Mouse (Mus musculus) WW6 (cell line): ENCODE measurements around the gene Trhr2.
A peak's percentile ranks its signal among the peaks of the same experiment; 100 is the strongest.

Source experiments
- DNase-seq: peaks from one replicate; pipeline ENCODE4 v3.0.0-alpha.2; 2013; ENCODE audit warnings: low read depth, low spot score

Trhr2 gene

DNA sequence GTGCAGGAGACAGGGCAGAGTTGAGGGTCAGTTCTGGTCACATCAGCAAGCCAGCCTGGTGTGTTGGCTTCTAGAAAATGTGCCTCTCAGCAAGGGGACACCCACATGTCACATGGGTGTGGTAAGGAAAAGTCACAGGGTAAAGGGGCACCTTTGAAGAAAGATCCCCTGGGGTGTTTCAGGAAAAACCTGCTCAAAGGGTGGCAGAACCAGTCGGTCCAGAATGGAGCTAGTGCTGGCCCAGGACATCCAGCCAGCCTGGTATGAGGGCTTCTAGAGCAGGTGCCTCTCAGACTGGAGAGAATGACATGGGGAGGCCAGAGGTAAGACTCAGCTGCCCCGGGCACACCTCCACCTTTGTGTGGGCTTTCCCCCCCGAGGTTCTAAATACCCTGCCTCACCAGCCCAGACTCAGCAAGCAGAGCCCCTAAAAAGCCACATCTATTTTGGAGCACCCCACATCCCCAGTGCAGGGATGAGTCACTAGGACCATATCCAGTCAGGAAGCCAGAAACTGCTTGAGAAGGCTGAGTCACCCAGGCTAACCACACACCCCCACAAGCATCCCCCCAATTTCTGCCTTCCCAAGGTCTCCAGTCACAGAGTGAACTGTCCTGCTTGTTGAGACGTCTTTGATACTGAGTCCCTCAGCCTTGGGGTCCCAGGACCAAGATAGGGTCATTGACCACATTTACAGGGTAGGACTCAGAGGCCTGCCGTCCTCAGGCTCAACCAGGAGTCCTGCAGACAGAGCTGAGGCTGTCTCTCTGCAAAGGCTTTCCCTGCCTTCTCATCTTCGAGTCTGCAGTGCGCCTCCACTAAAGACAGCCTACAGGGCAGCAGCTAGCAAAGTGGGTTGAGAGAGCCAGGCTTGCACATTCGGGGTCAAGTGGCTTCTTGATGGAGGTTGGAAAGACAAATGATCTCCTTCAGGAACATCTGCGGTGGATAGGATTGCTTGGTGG is 4.6 kb downstream of the Trhr2 start:
- no peak for DNase-seq

DNA sequence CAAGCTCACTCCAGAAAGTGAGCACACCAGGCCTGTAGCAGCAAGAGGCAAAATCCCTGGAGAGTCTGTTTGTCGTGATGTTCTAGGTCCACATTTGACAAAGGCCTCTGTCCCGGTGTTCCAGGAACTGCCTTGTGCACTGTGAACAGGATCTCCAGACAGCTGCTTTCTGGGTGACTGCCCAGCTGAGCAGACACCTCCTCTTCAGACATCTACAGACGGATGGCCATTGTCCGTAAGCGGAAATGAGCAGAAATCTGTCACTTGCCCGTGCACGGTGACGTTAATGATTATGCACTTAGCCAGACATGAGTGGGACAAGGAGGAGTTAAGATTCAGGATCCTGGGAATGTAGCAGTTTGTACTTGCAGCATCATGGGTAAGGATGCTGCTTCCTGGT is 6.4 kb downstream of the Trhr2 start:
- DNase-seq: no peak

DNA sequence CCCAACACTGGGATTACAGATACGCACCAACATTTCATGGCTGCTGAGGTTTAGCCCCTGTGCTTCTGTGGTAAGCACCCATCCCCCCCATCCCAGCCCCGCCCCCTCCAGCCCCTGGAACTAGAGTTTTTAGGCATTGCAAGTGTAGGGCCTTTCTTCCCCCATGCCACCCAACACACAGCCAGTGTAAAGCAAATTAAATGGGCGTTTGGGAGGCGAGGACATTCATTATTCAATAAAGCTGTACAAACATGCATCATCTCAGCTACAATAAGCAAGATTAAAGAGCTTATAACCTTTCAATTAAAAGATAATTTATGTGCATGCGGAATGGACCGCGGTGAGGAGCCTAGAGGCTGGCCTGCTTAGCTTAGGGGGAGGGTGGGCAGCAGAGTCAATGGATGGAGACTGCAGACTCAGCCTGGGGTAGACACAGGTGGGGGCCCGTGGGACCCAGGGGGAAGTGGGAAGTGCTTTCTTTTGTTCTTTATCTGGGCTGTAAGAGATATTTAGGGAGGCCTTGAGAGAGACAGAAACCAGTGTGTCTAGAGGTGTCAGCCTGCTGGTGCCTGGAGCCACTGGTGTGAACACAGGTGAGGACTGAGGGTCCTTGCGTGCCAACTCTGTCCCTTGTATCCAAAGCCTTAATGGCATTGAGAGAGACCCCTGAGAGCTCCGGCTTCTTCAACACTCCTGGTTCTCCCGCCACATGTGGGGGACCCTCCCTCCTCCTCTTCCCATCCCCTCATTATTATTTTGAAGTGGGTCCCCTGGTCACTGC is 10.0 kb downstream of the Trhr2 start:
- DNase-seq: no peak

DNA sequence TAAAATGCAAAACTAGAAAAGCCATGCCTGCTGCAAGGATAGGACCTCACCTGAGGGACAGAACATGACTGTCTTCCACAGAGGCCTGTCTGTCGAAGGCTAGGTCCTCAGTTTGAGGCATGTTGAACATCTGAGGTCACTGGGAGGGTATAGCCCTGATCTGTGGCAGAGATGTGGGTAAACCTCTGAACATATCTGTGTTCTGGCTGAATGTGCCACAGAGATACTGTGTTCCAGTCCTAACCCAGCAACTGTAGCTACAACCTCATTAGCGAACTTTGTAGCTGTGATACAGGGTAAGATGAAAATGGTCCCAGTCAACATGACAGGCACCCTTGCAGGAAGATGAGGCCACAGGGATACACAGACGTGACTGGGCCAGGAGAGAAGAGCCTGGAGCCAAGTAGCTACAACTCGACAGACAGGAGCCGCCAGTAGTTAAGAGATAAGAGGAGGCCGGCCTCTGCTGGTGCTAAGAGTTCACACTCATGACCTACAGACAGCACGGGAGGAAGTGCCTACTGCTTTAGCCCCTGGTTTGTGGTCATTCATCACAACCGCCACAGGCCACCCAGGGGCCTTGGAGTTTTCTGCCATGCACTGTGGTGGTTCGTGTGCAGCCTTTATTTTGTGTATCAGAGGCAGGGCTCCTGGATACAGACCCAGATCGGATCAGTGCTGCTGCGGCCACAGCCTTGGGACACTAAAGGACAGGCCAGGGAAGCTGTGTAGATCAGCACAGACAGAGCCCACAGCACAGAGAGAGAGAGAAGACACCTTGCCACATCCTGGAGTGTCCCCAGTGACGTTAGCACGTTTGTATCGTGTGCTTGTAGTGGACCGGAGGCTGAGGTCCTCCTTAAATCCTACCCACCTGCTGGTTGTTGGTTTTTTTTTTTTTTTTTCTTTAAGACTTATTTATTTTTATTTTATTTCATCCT is 10.9 kb downstream of the Trhr2 start:
- no peak for DNase-seq

DNA sequence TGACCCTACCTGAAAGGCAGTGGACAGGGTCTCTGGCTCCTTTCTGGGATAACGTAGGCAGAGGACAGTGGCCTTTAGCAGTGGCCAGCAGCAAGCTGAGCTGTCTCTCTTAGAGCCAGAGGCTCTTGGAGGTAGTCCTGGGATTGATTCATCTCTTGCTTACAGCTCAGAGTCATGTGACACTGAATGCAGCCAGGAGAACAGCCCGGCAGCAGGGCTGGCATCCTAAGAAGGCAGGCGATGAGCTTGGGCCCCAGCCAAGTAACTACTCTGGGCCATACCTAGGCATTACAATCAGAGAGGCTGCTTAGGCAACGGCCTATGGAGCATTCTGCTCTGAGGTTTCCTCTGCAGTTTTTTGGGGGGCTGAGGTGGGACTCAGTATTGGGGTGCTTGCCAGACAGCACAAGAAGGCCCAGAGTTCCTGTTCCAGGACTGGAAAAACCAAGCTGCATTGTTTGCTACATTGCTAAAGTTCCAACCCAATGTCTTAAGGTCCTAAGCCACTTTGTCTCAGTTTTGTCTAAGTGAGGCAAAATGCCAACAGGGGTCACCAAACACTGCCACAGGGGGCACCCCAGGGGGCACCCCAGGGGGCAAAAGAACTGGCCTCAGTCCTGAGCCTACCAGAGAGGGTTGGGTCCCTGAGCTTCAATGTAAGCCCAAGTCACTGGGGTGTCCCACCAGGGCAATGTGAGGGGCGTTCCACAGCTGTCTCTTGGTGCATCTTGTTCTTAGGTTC is 12.6 kb downstream of the Trhr2 start:
- no peak for DNase-seq

DNA sequence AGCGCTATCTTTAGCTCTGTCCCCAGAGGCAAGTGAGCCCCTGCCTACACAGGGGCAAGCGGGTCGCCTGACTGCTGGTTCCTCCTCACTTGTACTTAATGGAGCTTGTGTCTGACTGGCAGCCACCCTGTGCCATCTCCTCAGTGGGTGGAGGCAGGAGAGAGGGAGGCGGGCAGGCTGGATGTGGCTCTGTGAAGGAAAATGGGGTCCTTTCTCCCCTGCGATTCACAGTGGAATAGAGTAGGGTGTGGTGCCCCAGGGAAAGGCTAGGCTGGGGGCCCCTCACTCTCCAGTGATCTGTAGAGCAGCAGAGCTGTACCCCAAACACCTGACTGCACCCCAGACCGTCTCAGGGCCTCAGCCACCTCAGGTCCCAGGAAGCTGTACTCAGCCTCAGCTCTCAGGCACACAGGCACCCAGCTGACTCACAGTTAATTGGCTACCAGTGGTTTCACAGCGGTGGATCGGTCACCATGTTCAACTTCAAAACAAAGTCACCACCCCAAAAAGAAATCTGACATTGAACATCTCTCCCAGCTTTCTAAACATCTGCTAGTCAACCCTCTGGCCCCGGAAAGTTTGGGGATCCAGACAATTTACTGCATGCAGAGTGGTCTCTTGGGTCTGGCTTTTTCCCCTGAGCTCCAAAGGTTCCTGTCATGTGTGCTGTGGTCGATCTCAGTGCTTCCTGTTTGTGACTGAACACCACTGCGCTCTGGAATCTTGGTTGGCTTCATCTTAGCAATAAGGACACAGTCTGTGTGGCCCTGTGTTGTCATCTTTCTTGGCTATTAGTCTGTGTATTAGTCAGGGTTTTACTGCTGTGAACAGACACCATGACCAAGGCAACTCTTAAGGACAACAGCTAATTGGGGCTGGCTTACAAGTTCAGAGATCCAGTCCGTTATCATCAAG is 15.1 kb downstream of the Trhr2 start:
- no peak for DNase-seq

DNA sequence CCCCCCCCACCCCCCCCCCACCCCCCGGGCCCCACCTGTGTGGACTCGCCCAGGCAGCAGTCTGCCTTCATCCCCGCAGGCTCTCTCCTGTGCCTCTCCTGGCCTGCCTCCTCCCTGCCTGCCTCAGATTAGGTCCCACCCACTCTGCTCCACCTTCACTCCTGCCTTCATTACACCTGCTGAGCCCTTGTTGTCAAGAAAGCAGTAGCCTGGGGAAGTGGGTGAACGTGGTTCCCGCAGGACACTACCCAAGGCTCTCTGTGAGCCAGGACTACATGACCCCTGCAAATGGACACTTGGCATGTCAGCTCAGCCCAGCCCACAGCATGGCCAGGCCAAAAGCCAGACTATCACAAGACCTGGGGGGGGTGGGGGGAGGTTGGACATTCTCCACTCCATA is 16.3 kb downstream of the Trhr2 start:
- DNase-seq: no peak

DNA sequence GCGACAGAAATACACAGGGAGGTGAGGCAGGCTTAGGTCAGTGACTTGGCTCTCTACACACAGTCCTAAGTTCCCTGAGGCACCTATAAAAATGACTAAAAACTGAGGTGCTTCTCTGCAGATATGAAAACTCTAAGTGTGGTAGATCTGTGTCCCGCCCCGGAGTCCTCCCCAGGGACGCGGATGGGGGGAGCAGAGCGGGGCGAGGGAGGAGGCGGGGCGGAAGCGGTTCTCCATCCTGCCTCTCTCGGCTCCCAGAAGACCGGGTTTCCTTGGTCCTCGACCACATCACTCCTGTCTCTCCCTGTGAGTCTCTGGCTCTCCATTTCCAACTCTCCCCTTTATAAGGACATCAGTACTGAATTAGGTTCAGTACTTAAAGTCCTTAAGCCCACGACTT is 16.8 kb downstream of the Trhr2 start:
- DNase-seq: no peak

DNA sequence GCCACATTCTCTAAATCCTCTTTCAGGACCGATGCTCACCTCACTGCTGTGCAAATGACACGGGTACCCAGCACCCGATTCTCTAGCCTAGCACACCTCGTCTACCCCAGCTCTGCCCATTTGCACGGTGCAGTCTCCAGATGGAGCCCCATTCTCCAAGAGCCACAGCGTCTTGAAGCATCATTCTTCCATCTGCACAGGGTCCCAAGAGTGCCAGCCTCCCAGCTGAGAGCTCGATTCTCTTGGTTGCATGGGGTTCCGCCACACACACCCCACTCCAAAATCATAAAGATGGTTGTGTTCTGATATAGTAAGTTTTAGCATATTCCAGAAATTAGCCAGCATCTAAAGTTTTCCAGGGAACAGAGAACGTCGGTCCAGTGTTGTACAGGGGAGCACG is 17.2 kb downstream of the Trhr2 start:
- no peak for DNase-seq

DNA sequence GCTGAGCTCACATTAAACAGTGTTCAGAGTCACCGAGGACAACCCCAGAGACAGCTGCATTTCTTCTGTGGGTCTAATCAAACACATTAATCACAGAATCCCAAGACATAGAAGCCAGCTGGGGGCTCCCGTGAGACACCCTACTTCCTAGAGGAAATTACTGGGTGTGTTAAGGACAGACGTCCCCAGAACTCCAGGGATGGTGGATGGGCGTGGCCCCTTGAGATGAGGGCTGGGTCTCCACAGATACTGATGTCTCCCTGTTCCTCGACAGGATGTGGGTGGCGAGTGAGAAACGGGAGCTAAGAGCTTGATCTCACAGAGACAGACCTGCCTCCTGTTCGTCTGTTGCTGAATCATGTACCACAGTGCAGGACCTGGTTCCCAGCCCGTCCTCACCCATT is 17.7 kb downstream of the Trhr2 start:
- no peak for DNase-seq

DNA sequence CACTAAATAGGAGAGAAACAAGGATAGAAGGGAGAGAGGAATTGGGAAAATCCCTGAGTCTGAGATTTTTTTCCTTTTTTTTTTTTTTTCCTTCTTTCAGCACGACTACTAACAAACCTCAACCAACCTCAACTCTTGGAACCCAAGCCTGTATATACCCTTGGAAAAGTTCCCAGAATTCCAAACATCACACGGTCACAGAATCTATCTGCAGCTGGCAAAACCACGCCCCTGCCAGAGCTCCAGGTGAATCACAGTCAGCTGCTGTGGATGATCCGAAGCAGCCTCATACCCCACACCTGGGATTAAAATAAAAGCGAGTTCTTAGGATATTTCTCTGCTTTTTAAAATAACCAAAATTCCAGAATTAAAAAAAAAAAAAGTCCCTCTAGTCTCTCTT is 18.2 kb downstream of the Trhr2 start:
- DNase-seq: no peak

DNA sequence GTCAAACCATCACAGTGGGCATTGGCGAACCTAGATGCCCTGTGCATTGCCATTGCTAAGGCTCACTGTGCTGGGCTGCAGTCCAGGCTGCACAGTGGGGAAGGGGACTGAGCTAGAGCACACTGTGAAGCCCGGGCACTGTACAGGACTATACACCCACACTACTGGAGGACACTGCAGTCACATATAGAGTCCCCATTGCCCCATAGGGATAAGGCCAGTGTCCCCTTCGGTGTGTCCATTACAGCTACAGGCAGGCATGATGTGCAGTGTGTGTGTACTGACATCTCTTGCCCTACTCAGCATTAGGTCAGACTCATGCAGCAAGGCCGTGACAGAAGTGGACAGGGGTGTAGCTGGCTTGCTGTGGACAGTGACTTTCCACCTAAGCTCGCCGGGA is 18.8 kb downstream of the Trhr2 start:
- DNase-seq: no peak

DNA sequence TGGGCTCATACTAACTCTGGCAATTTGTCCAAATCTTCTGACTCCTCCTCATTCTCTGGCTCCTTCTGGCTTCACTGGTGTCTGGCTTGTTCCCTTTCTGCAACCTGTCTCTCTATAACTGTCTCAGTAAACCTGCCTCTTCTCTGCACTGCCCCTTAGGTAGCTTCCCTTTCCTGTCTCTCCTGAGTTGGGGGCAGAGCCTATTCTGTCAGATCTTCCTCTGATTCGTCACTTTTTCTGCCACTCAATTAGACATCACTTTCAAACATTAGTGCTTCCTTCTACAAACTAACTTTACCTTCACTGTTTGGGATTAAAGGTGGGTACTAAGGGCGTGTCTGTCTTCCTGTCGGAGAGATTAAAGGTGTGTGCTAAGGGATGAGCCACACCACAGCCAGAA is 19.8 kb downstream of the Trhr2 start:
- no peak for DNase-seq

DNA sequence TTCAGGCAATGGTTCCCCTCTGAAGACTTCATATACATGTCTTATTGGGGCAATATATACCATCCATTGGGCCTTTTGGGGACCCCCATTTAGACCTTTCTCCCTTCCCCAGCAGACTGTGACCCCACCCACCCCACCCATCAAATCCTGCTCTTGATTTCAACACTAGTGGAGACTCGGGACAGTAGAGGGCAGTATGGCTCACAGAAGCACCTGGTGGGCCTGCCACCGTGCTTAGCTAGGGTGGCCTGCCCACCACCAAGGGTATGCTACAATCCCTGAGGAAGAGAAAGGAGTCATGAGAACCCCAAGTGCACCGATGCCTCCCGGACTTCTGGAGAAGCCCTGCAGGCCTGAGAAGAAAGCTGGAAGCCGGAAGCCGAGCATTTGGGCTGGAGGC is 21.7 kb downstream of the Trhr2 start:
- no peak for DNase-seq

DNA sequence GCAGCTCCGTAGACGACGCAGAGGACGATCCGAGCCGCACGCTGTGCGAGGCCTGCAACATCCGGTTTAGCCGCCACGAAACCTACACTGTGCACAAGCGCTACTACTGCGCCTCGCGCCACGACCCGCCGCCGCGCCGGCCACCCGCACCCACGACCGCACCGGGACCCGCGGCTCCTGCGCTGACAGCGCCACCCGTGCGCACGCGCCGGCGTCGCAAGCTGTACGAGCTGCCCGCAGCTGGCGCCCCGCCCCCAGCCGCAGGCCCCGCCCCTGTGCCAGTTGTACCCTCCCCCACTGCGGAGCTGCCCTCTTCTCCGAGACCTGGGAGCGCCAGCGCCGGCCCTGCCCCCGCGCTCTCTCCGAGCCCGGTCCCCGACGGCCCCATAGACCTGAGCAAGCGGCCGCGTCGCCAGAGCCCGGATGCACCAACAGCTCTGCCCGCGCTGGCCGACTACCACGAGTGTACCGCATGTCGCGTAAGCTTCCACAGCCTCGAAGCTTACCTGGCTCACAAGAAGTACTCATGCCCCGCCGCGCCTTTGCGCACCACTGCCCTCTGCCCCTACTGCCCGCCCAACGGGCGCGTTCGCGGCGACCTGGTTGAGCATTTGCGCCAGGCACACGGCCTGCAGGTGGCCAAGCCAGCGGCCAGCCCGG is 24.2 kb downstream of the Trhr2 start:
- peak; percentile 54 for DNase-seq

DNA sequence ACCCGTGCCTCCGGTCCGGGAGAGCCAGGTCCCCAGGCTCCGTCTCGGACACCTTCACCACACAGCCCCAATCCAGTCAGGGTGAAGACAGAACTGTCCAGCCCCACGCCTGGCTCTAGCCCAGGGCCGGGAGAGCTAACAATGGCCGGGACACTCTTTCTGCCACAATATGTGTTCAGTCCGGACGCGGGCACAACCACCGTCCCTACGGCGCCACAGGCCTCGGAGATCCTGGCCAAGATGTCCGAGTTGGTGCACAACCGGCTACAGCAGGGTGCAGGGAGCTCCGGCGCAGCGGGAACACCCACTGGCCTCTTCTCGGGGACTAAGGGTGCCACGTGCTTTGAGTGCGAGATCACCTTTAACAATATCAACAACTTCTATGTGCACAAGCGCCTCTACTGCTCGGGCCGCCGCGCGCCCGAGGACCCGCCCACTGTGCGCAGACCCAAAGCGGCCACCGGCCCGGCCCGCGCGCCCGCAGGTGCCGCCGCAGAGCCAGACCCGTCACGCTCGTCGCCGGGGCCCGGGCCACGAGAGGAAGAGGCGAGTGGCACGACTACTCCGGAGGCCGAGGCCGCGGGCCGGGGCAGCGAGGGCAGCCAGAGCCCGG is 24.8 kb downstream of the Trhr2 start:
- DNase-seq: no peak

DNA sequence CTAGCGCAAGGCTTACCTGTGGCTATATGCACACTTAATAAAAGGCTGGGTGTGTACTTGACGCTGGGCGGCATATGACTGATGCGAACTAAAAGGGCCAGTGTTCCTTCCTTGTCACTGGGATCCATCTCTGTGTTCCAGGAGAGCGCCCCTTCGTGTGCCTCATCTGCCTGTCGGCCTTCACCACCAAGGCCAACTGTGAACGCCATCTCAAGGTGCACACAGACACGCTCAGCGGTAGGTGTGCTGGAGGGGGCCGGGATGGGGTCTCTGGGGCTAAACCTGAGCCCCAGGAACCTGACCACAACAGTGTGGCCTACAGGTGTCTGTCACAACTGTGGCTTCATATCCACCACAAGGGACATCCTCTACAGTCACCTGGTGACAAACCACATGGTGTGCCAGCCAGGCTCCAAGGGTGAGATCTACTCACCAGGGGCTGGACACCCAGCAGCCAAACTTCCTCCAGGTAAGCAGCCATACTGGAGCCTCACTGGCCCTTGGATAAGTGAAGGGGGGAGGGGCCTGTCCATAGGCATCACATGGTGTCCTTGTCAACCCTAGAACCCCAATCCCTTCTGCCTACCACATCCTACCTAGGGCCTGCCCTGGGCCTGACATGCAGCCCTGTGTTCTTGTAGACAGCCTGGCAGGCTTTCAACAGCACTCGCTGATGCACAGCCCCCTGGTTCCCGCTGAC is 25.6 kb downstream of the Trhr2 start:
- DNase-seq: no peak

DNA sequence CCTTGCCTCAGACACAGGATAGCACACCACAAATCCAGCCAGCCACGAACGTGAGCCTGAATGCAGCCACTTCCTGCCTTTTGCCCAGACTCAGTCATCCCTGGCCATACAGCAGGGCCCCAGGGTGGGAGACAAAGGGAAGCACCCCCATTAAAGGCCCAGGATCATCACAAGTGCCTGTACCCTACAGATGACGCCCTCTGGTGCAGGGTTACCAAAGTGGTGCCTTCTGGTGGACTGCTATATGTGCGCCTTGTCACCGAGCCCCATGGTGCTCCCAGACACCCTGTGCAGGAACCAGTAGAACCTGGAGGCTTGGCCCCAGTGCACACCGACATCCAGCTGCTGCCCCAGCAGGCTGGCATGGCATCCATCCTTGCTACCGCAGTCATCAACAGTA is 27.0 kb downstream of the Trhr2 start:
- no peak for DNase-seq
